Mouse (Mus musculus) E14TG2a.4 (cell line): ENCODE results near the gene Syn3.

Experiments used
- CTCF ChIP-seq: conservative IDR thresholded peaks from 2 replicates; pipeline ENCODE4 v1.5.1; 2014; ENCODE audit warnings: low read length
- NANOG ChIP-seq: IDR thresholded peaks from 2 replicates; pipeline ENCODE4 v1.6.1; 2014; ENCODE audit warnings: borderline replicate concordance, low read length, mixed read lengths
- POU5F1 ChIP-seq: IDR thresholded peaks from 2 replicates; pipeline ENCODE4 v1.6.1; 2014; ENCODE audit warnings: low read length, borderline replicate concordance

GRCm38 (mm10) chr10:86386232-86386631 is 112.5 kb downstream of the Syn3 start:
- TF ChIP-seq CTCF, result no peak
- TF ChIP-seq POU5F1, result no peak
- TF ChIP-seq NANOG, result no peak
